Mouse (Mus musculus): ENCODE results near the gene Gmnn.
"Not testable (repeated sequence)": the region's sequence is repeated elsewhere in the genome, so short reads cannot be mapped to it uniquely, and the experiment has no call there.

The Gmnn gene

GRCm38 (mm10) chr13:24761403-24762227 lies at the start of gene Gmnn:
Gene Gmnn (minus strand): TSS chr13:24761923.
- DNase-seq: peak; percentile 89 to 91

GRCm38 (mm10) chr13:24806079-24806478 lies 44.4 kb upstream of the Gmnn start:
- DNase-seq: no peak

- no peak for DNase-seq
These were observed 41.5 kb upstream of the Gmnn start for GRCm38 (mm10) chr13:24803196-24803595.

- peak; percentile 28 to 35 for DNase-seq
These were observed 40.5 kb upstream of the Gmnn start for GRCm38 (mm10) chr13:24802131-24802691.

GRCm38 (mm10) chr13:24801308-24801921 lies 39.7 kb upstream of the Gmnn start, which contains the start of gene BC005537:
Gene BC005537 (plus strand): TSS chr13:24801657.
- DNase-seq: no peak

- peak; percentile 96 to 97 for DNase-seq
These were observed 39.1 kb upstream of the Gmnn start for GRCm38 (mm10) chr13:24800674-24801307.

DNA sequence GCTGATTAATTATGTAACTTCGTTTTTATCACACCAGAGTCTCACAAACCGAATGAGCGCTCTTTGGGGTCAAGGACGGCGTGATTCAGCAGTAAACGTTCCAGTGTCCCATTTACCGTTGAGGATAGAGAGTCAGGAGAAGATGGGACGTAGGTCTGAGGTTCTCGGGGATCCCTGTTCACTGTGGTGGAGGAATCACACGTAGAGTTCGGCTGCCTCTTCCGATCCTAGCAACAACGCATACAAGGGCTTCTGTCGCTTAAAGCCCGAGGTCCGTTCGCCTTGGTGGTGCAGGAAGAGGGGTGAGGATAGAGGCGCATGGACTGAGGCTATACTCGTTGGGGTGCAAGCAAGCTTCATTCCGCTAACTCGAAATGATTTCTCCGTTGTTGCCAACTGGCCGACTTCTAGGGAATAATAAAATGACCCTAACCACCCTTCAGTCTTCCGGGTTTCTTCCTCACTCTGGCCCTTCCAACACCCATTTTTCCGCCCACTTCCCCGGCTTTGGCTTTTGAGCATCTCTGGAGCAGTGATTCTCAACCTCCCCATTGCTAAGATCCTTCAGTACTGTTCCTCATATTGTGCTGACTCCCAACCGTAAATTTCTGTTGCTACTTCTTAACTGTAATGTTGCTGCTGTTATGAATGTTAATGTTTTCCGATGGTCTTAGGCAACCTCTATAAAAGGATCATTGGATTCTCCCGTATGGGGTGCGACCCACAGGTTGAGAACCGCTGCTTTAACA lies 38.4 kb upstream of the Gmnn start:
- DNase-seq: peak; percentile 13 to 42

- no peak for DNase-seq
These were observed 37.7 kb upstream of the Gmnn start for GRCm38 (mm10) chr13:24799378-24799777.

DNA sequence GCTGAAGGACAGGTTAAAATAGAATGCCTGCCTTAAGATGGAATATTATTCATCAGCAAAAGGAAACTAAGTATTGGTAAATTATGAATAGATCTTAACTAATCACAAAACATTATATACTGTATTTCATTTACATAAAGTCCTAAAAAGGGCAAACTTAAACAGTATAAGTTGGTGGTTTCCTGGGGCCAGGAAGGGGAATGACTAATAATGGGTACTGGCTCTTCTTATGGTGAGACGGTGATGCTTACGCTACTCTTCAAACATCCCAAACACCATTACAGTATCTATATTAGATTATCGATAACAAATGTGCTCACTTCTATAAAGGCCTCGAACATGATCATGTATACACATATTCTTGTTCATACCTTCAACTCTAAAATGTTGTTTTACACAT lies 37.0 kb upstream of the Gmnn start:
- DNase-seq: no peak

GRCm38 (mm10) chr13:24792411-24793045 lies 30.8 kb upstream of the Gmnn start:
- no peak for DNase-seq

DNA sequence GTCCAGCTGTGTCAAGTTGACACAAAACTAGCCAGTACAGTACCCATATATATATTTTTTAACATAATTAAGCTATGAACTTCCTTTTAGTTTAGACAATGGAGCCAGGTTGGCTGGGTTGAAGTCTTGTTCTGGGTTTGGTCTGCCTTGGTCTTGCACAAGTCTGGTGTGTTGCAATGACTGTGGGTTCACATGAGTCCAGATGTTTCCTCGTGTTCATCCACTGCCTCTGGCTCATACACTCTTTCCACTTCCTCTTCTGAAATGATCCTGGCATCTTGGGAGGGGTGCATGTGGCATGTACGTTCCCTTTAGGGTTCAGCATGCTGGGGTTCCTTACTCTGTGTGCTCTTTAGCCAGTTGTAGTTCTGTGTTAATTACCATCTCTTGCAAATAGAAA lies 29.6 kb upstream of the Gmnn start:
- no peak for DNase-seq

- no peak for DNase-seq
These were observed 25.8 kb upstream of the Gmnn start for GRCm38 (mm10) chr13:24787477-24787876.

DNA sequence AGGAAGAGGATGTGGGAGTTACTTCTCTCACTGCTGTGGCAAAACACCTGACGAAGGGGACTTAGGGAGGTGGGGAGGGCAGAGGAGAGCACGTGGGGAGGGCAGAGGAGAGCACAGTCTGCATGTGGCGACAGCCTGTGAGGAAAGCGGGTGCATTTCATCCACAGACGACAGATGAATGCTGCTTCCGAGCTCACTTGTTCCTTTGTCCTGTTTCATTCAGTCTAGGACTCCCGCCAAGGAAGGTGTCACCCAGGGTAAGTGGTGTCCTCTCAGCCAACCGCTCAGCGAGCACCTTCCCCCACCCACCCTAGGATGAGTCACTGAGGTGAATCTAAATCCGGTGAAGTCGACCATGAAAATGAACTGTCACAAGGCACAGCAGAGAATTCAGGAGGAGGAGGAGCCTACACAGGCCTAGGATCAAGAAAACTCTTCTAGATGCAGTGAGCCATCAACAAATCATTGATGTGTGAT lies 24.3 kb upstream of the Gmnn start:
- peak; percentile 48 to 66 for DNase-seq

- DNase-seq: no peak
These were observed 20.2 kb upstream of the Gmnn start for GRCm38 (mm10) chr13:24781916-24782315.

- DNase-seq: no peak
These were observed 17.1 kb upstream of the Gmnn start for GRCm38 (mm10) chr13:24778706-24779380.

- no peak for DNase-seq
These were observed 16.3 kb upstream of the Gmnn start for GRCm38 (mm10) chr13:24778026-24778425.

DNA sequence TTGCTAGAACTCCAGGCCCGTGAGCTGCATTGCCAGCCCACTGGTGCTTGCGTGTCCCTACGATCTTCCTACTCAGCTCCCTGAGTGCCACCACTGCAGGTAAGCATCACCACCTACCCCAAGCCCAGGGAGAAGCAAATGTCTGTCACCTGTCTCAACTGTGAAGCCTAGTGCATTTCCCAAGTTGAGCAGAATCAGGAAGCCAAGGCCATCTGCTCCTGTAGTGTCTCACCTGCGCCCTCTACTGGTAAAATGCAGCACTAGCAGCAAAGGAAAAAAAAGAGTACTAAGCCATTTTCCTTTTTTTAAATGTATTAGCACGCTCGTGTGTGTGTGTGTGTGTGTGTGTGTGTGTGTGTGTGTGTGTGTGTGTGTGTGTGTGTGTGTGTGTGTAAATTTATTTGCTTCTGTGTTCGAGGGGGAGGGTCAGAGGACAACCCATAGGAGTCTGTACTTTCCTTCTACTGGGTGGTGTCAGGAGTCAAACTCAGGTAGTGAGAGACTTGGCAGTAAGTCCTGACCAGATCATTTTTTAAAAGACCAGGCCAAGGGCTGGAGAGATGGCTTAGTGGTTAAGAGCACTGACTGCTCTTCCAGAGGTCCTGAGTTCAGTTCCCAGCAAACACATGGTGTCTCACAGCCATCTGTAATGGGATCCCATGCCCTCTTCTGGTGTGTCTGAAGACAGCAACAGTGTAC lies 14.6 kb upstream of the Gmnn start:
- DNase-seq: peak in 1 of 2 experiments; percentile 34

DNA sequence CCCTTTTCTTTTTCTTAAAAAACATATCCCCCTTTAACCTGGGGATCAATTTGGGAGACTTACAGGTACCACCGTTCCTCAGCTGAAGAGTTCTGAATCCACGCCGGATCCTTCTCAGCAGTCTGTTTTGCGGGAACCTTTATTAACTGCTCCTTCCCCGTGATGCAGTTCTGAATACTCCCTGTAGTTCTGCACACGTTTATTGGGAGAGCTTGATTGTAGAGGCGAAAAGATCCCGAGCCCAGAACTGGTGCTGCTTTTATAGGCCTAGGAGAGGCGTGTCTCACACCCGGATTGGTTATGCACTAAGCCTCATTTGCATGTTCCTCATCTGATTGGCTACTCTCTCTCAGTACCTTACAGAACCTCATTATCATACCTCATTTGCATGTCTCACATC lies 9.8 kb upstream of the Gmnn start:
- DNase-seq: not testable (repeated sequence)

GRCm38 (mm10) chr13:24767809-24768208 lies 6.1 kb upstream of the Gmnn start:
- DNase-seq: not testable (repeated sequence)

DNA sequence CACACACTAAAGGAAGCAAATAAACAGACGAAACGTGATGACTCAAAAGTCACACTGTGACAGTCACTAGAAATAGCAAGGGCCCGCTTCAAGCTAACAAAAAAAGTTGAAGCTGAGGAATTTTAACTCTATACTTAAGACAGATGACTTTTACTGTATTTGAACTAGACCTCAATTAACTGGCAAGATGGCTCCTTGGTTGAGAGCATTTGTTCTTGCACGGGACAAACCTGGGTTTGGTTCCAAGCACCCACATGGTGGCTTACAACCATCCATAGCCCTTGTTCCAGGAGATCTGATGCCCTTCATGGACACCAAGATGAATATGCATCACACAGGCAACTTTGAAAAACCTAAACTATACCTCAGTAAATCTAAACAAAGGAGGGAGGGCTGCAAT lies 531 bp upstream of the Gmnn start:
- DNase-seq: no peak

GRCm38 (mm10) chr13:24761083-24761402 lies 680 bp downstream of the Gmnn start:
- DNase-seq: no peak

Data from thymus, adult 18-20 months (tissue).